Mouse (Mus musculus): ENCODE measurements around the gene Alk. TPM values are rescaled to one million over a fixed set of nuclear protein-coding genes. Genes with fewer than 3 reads are reported as not detected.

Alk gene
- total and polyA plus RNA-seq, 3 experiments, result not detected

- DNase-seq (ENCODE audit: low read depth, low spot score), result no peak
- H3K27me3 ChIP-seq (ENCODE audit: control insufficient read depth in 1 of 2, insufficient read depth in 2 of 2, low read length in 2 of 2), result no peaks in the 10 kb centered on the region
- no peak for TF ChIP-seq ELF1 (IDR thresholded peaks at IDR 0.05; ENCODE audit: low read depth, low read length)
- no peak for TF ChIP-seq USF1 (IDR thresholded peaks at IDR 0.05; ENCODE audit: low read depth, low read length)
- no peak for TF ChIP-seq TAL1 (IDR thresholded peaks at IDR 0.05; ENCODE audit: low read length)
These were observed 446.4 kb downstream of the Alk start for GRCm38 (mm10) chr17:72157830-72158629.

GRCm38 (mm10) chr17:72153038-72153437, 451.4 kb downstream of the Alk start:
- TF ChIP-seq ELF1 (IDR thresholded peaks at IDR 0.05; ENCODE audit: low read depth, low read length), result no peak
- no peak for TF ChIP-seq TAL1 (IDR thresholded peaks at IDR 0.05; ENCODE audit: low read length)
- no peak for TF ChIP-seq MEF2A (IDR thresholded peaks at IDR 0.05; ENCODE audit: extremely low read depth, insufficient replicate concordance, low read depth, low read length, poor library complexity, severe bottlenecking)
- TF ChIP-seq USF2 (IDR thresholded peaks at IDR 0.05; ENCODE audit: borderline replicate concordance in 1 of 2, insufficient read depth in 1 of 2, low read depth in 1 of 2, low read length in 2 of 2), result no peak
- TF ChIP-seq GATA1 (IDR thresholded peaks at IDR 0.05; ENCODE audit: low read depth, low read length), result no peak
- no peak for TF ChIP-seq MYC (IDR thresholded peaks at IDR 0.05; ENCODE audit: low read depth, low read length)
- no peak for TF ChIP-seq MYB (IDR thresholded peaks at IDR 0.05; ENCODE audit: low read depth, low read length)
- no peak for TF ChIP-seq MXI1 (IDR thresholded peaks at IDR 0.05; ENCODE audit: low read depth, low read length)
- Histone ChIP-seq H3K9ac (ENCODE audit: control insufficient read depth, low read depth, low read length, poor library complexity, severe bottlenecking) (no peak overlapping the region), H3K36me3 (ENCODE audit: control insufficient read depth in 1 of 2, insufficient read depth in 2 of 2, low read length in 2 of 2) (no peaks in the 10 kb centered on the region), H3K4me1 (ENCODE audit: control insufficient read depth in 1 of 2, insufficient read depth in 2 of 2, low read length in 2 of 2) (no peaks in the 10 kb centered on the region), H3K4me3 (ENCODE audit: control insufficient read depth in 1 of 2, insufficient read depth in 1 of 2, low read depth in 2 of 2, low read length in 2 of 2) (no peak overlapping the region), H3K9me3 (replicated peaks; ENCODE audit: insufficient read depth, low read length) (no peaks in the 10 kb centered on the region), H3K27me3 (ENCODE audit: control insufficient read depth in 1 of 2, insufficient read depth in 2 of 2, low read length in 2 of 2) (no peaks in the 10 kb centered on the region), H3K27ac (ENCODE audit: control insufficient read depth, low read depth, low read length) (no peak overlapping the region), H3K79me2 (ENCODE audit: control insufficient read depth, insufficient read depth, low read length, poor library complexity) (no peaks in the 10 kb centered on the region)
- DNase-seq (ENCODE audit: low read depth, low spot score), result no peak

More at GRCm38 (mm10) chr17:72157830-72158629, 446.4 kb downstream of the Alk start:
- H3K9me3 ChIP-seq (replicated peaks; ENCODE audit: insufficient read depth, low read length), result no peaks in the 10 kb centered on the region
- no peaks in the 10 kb centered on the region for H3K36me3 ChIP-seq (ENCODE audit: control insufficient read depth in 1 of 2, insufficient read depth in 2 of 2, low read length in 2 of 2)
- no peak overlapping the region for H3K27ac ChIP-seq (ENCODE audit: control insufficient read depth, low read depth, low read length)
- no peaks in the 10 kb centered on the region for H3K4me1 ChIP-seq (ENCODE audit: control insufficient read depth in 1 of 2, insufficient read depth in 2 of 2, low read length in 2 of 2)
- H3K9ac ChIP-seq (ENCODE audit: control insufficient read depth, low read depth, low read length, poor library complexity, severe bottlenecking), result no peak overlapping the region
- H3K79me2 ChIP-seq (ENCODE audit: control insufficient read depth, insufficient read depth, low read length, poor library complexity), result no peaks in the 10 kb centered on the region
- H3K4me3 ChIP-seq (ENCODE audit: control insufficient read depth in 1 of 2, insufficient read depth in 1 of 2, low read depth in 2 of 2, low read length in 2 of 2), result no peak overlapping the region

GRCm38 (mm10) chr17:72144946-72145598, 459.4 kb downstream of the Alk start:
- H3K27ac ChIP-seq (ENCODE audit: control insufficient read depth, low read depth, low read length), result no peak overlapping the region
- H3K9me3 ChIP-seq (replicated peaks; ENCODE audit: insufficient read depth, low read length), result no peaks in the 10 kb centered on the region
- no peaks in the 10 kb centered on the region for H3K79me2 ChIP-seq (ENCODE audit: control insufficient read depth, insufficient read depth, low read length, poor library complexity)
- TF ChIP-seq MYB (IDR thresholded peaks at IDR 0.05; ENCODE audit: low read depth, low read length) (no peak), MAZ (IDR thresholded peaks at IDR 0.05; ENCODE audit: low read depth, low read length) (no peak), NRF1 (IDR thresholded peaks at IDR 0.05; ENCODE audit: insufficient read depth, low read depth, low read length, poor library complexity, severe bottlenecking) (no peak), GATA1 (IDR thresholded peaks at IDR 0.05; ENCODE audit: low read depth, low read length) (no peak), GABPA (IDR thresholded peaks at IDR 0.05; ENCODE audit: low read depth, low read length) (no peak), MXI1 (IDR thresholded peaks at IDR 0.05; ENCODE audit: low read depth, low read length) (no peak), ETS1 (IDR thresholded peaks at IDR 0.05; ENCODE audit: low read depth, low read length) (no peak), USF2 (IDR thresholded peaks at IDR 0.05; ENCODE audit: borderline replicate concordance in 1 of 2, insufficient read depth in 1 of 2, low read depth in 1 of 2, low read length in 2 of 2) (no peak), ZNF384 (IDR thresholded peaks at IDR 0.05; ENCODE audit: low read depth, low read length) (no peak), TCF12 (IDR thresholded peaks at IDR 0.05; ENCODE audit: low read depth, low read length) (no peak), TAL1 (IDR thresholded peaks at IDR 0.05; ENCODE audit: low read length) (no peak), POLR2A (IDR thresholded peaks at IDR 0.05; ENCODE audit: control insufficient read depth in 1 of 2, insufficient read depth in 1 of 2, low read depth in 1 of 2, low read length in 2 of 2, poor library complexity in 1 of 2) (no peak), POLR2AphosphoS5 (IDR thresholded peaks at IDR 0.05; ENCODE audit: borderline replicate concordance, low read depth, low read length) (no peak), TBP (IDR thresholded peaks at IDR 0.05; ENCODE audit: low read depth, low read length) (no peak), RCOR1 (IDR thresholded peaks at IDR 0.05; ENCODE audit: low read depth, low read length) (no peak)
- H3K36me3 ChIP-seq (ENCODE audit: control insufficient read depth in 1 of 2, insufficient read depth in 2 of 2, low read length in 2 of 2), result no peaks in the 10 kb centered on the region
- DNase-seq (ENCODE audit: low read depth, low spot score), result no peak
- no peak overlapping the region for H3K4me3 ChIP-seq (ENCODE audit: control insufficient read depth in 1 of 2, insufficient read depth in 1 of 2, low read depth in 2 of 2, low read length in 2 of 2)
- H3K4me1 ChIP-seq (ENCODE audit: control insufficient read depth in 1 of 2, insufficient read depth in 2 of 2, low read length in 2 of 2), result no peaks in the 10 kb centered on the region
- no peak overlapping the region for H3K9ac ChIP-seq (ENCODE audit: control insufficient read depth, low read depth, low read length, poor library complexity, severe bottlenecking)
- H3K27me3 ChIP-seq (ENCODE audit: control insufficient read depth in 1 of 2, insufficient read depth in 2 of 2, low read length in 2 of 2), result no peaks in the 10 kb centered on the region

All from MEL (cell line).